10 mouse cellular contexts compared by ENCODE assay signal in genomic region chr4:154497423-154498175, GRCm38 (mm10).
A peak's percentile ranks its signal among the peaks of the same experiment; 100 is the strongest.
DNase-seq lines count a peak whose midpoint lies in the region; ATAC-seq lines count a peak whose summit lies in the region.
"Had no signal": no experiment of that assay in that cellular context is flagged by ENCODE, and none has a peak within 500 bp of the region (broad histone marks: within the 10 kb centered on the region; RNA-seq: fewer than 3 reads in every experiment).

No protein-coding gene starts in this region.

- H3K4me2 ChIP-seq in hindbrain, embryonic 15.5 days, result no peak overlapping the region
- no peak overlapping the region for H3K4me2 ChIP-seq in hindbrain, embryonic 14.5 days (replicated peaks)
- no peak overlapping the region for H3K4me2 ChIP-seq in heart, embryonic 14.5 days (ENCODE audit: low read length)
- H3K4me2 ChIP-seq: limb, embryonic 12.5 days; midbrain, embryonic 13.5 days had no signal

- DNase-seq in hindbrain, embryonic 14.5 days (ENCODE audit: low spot score), result no peak
- DNase-seq in R1 (ENCODE audit: low read depth, low spot score), result peak; percentile 86
- peak; percentile 42 for DNase-seq in kidney, postnatal 14 days
- DNase-seq in right cerebral cortex, adult 18-20 months, result no peak
- no peak for DNase-seq in cerebellum, postnatal 25 days
- no peak for DNase-seq in yolk sac, embryonic 10.5 days (ENCODE audit: low spot score)

- H3K27ac ChIP-seq in hindbrain, embryonic 15.5 days (replicated peaks), result 0 out of 2 replicates have a peak overlapping the region, but pooled peaks have one; percentile 7
- H3K27ac ChIP-seq in hindbrain, embryonic 14.5 days, result no peak overlapping the region
- H3K27ac ChIP-seq in heart, embryonic 14.5 days (replicated peaks in 1 of 2; ENCODE audit: control insufficient read depth in 1 of 2, insufficient read depth in 1 of 2, low read depth in 2 of 2, low read length in 2 of 2), result peak overlapping the region; percentile 85 to 88
- H3K27ac ChIP-seq: midbrain, embryonic 13.5 days had no signal

- no peak overlapping the region for H3K9ac ChIP-seq in hindbrain, embryonic 15.5 days
- H3K9ac ChIP-seq in hindbrain, embryonic 14.5 days, result no peak overlapping the region
- peak overlapping the region; percentile 44 for H3K9ac ChIP-seq in heart, embryonic 14.5 days (ENCODE audit: low read length)
- H3K9ac ChIP-seq: limb, embryonic 12.5 days; midbrain, embryonic 13.5 days had no signal

- no peak for ATAC-seq in hindbrain, embryonic 15.5 days (ENCODE audit: low FRiP score, low read depth)
- no peak for ATAC-seq in hindbrain, embryonic 14.5 days (ENCODE audit: low FRiP score)
- no peak for ATAC-seq in heart, embryonic 14.5 days (ENCODE audit: insufficient number of reproducible peaks, insufficient read depth, low FRiP score, low read depth)

- no peak overlapping the region for H3K4me3 ChIP-seq in hindbrain, embryonic 15.5 days
- no peak overlapping the region for H3K4me3 ChIP-seq in hindbrain, embryonic 14.5 days (replicated peaks; ENCODE audit: low read length)
- no peak overlapping the region for H3K4me3 ChIP-seq in heart, embryonic 14.5 days (ENCODE audit: control insufficient read depth in 1 of 2, insufficient read depth in 1 of 2, low read depth in 1 of 2, low read length in 2 of 2)
- H3K4me3 ChIP-seq: limb, embryonic 12.5 days; midbrain, embryonic 13.5 days had no signal

- 45% methylated on average over 4 of the region's 4 CpGs for WGBS in hindbrain, embryonic 15.5 days
- 52% methylated on average over 4 of the region's 4 CpGs for WGBS in hindbrain, embryonic 14.5 days
- 47% methylated on average over 4 of the region's 4 CpGs for WGBS in heart, embryonic 14.5 days

- H3K4me1 ChIP-seq in hindbrain, embryonic 15.5 days (replicated peaks), result peaks cover 66% of the 10 kb centered on the region
- H3K4me1 ChIP-seq in hindbrain, embryonic 14.5 days (replicated peaks; ENCODE audit: control insufficient read depth, insufficient read depth, low read length), result peaks cover 61% of the 10 kb centered on the region
- peaks cover 62 to 91% of the 10 kb centered on the region in 2 experiments for H3K4me1 ChIP-seq in heart, embryonic 14.5 days (ENCODE audit: control insufficient read depth in 2 of 2, insufficient read depth in 2 of 2, low read length in 2 of 2)

- no peaks in the 10 kb centered on the region for H3K36me3 ChIP-seq in hindbrain, embryonic 15.5 days
- H3K36me3 ChIP-seq in hindbrain, embryonic 14.5 days (replicated peaks; ENCODE audit: control insufficient read depth, insufficient read depth), result no peaks in the 10 kb centered on the region
- H3K36me3 ChIP-seq in heart, embryonic 14.5 days (ENCODE audit: control insufficient read depth, insufficient read depth, low read length), result no peaks in the 10 kb centered on the region
- H3K36me3 ChIP-seq: limb, embryonic 12.5 days; midbrain, embryonic 13.5 days had no signal

- H3K27me3 ChIP-seq in hindbrain, embryonic 15.5 days, result peaks cover 65% of the 10 kb centered on the region
- H3K27me3 ChIP-seq in hindbrain, embryonic 14.5 days (ENCODE audit: control insufficient read depth, insufficient read depth, low read length), result peaks cover 75% of the 10 kb centered on the region
- H3K27me3 ChIP-seq in heart, embryonic 14.5 days (ENCODE audit: control insufficient read depth, insufficient read depth, low read length), result no peaks in the 10 kb centered on the region

- no peaks in the 10 kb centered on the region for H3K9me3 ChIP-seq in hindbrain, embryonic 15.5 days
- H3K9me3 ChIP-seq in hindbrain, embryonic 14.5 days (ENCODE audit: control insufficient read depth, low read length), result no peaks in the 10 kb centered on the region
- H3K9me3 ChIP-seq in heart, embryonic 14.5 days (ENCODE audit: control insufficient read depth, low read length), result no peaks in the 10 kb centered on the region
- H3K9me3 ChIP-seq: limb, embryonic 12.5 days; midbrain, embryonic 13.5 days had no signal

Comparison
In these comparisons a context has a peak if more than half of its experiments do, and no peak if none do; other contexts are left out.
1. DNase-seq: peak in R1 (single experiment) and kidney, postnatal 14 days (single experiment); none in hindbrain, embryonic 14.5 days (single experiment), right cerebral cortex, adult 18-20 months (single experiment), cerebellum, postnatal 25 days (0 of 2) and yolk sac, embryonic 10.5 days (single experiment).